In genomic region chr15:102246866-102247251, GRCm38 (mm10) we compare ENCODE assay signal across 8 mouse cellular contexts. TPM values are rescaled to one million over a fixed set of nuclear protein-coding genes. Genes with fewer than 3 reads are reported as not detected.
DNase-seq lines count a peak whose midpoint lies in the region; ATAC-seq lines count a peak whose summit lies in the region.

No protein-coding gene starts in this region.

- H3K27ac ChIP-seq in hindbrain, embryonic 12.5 days = peak overlapping the region; percentile 86

- H3K4me1 ChIP-seq in hindbrain, embryonic 12.5 days = peaks cover 46% of the 10 kb centered on the region

- peak; percentile 99 for DNase-seq in NIH3T3 (ENCODE audit: low read depth)
- peak; percentile 93 for DNase-seq in cerebellum, adult 9-10 months
- peak; percentile 84 to 85 for DNase-seq in frontal cortex, postnatal 10 days (ENCODE audit: low spot score in 2 of 2)
- DNase-seq in layer of hippocampus, postnatal 25 days (ENCODE audit: extremely low spot score in 1 of 2, low spot score in 1 of 2) = peak; percentile 70 to 77
- peak; percentile 97 for DNase-seq in lung, postnatal 14 days
- DNase-seq in retina, adult 2 months (ENCODE audit: low read depth, low spot score) = peak; percentile 79
- DNase-seq in urinary bladder, adult 2 months (ENCODE audit: low spot score) = peak; percentile 93

- peak; percentile 61 for ATAC-seq in hindbrain, embryonic 12.5 days (ENCODE audit: low FRiP score)

- peak overlapping the region; percentile 57 for H3K4me3 ChIP-seq in hindbrain, embryonic 12.5 days

- H3K4me2 ChIP-seq in hindbrain, embryonic 12.5 days (replicated peaks) = peak overlapping the region; percentile 97

- peaks cover 93% of the 10 kb centered on the region for H3K27me3 ChIP-seq in hindbrain, embryonic 12.5 days

- 0% methylated on average over 30 of the region's 35 CpGs for WGBS in hindbrain, embryonic 12.5 days

- H3K9me3 ChIP-seq in hindbrain, embryonic 12.5 days (replicated peaks) = no peaks in the 10 kb centered on the region

- H3K36me3 ChIP-seq in hindbrain, embryonic 12.5 days = no peaks in the 10 kb centered on the region

- H3K9ac ChIP-seq in hindbrain, embryonic 12.5 days = peak overlapping the region; percentile 60; the same call in 1 of the 2 replicates

RNA-seq across cellular contexts. Expression of gene Rarg, which starts 10.5 kb away (rescaled TPM):
- polyA plus RNA-seq in hindbrain, embryonic 12.5 days (2016; fragmentation: Nextera tagmentation; extraction: Ambion mirVana) = 42.2 and 45.6 TPM in 2 replicates
- 10 to 100 TPM; 13.1 to 13.6 TPM for total RNA-seq in layer of hippocampus, postnatal 25 days (2021)
- 72.2 and 76.7 TPM in 2 replicates for polyA plus RNA-seq in urinary bladder, adult 2 months (2012; rRNA removed)

RNA-seq across cellular contexts. Expression of gene Itgb7, which starts 15.1 kb away (rescaled TPM):
- 1.1 and 2.2 TPM in 2 replicates for polyA plus RNA-seq in hindbrain, embryonic 12.5 days (2016; fragmentation: Nextera tagmentation; extraction: Ambion mirVana)
- total RNA-seq in layer of hippocampus, postnatal 25 days (2021) = 1 to 10 TPM; 2.0 to 2.3 TPM
- 7.0 and 13.2 TPM in 2 replicates for polyA plus RNA-seq in urinary bladder, adult 2 months (2012; rRNA removed)

RNA-seq across cellular contexts. Expression of gene Gm9918, which starts 23.5 kb away (rescaled TPM):
- polyA plus RNA-seq in hindbrain, embryonic 12.5 days (2016; fragmentation: Nextera tagmentation; extraction: Ambion mirVana) = 0.30 and 0.49 TPM in 2 replicates
- total RNA-seq in layer of hippocampus, postnatal 25 days (2021) = not detected
- polyA plus RNA-seq in urinary bladder, adult 2 months (2012; rRNA removed) = 0.56 and 0.59 TPM in 2 replicates

RNA-seq across cellular contexts. Expression of gene Mfsd5, which starts 32.4 kb away (rescaled TPM):
- 54.2 and 54.9 TPM in 2 replicates for polyA plus RNA-seq in hindbrain, embryonic 12.5 days (2016; fragmentation: Nextera tagmentation; extraction: Ambion mirVana)
- 10 to 100 TPM; 39.0 to 39.6 TPM for total RNA-seq in layer of hippocampus, postnatal 25 days (2021)
- polyA plus RNA-seq in urinary bladder, adult 2 months (2012; rRNA removed) = 62.6 and 64.4 TPM in 2 replicates

RNA-seq across cellular contexts. Expression of gene Csad, which starts 42.3 kb away (rescaled TPM):
- polyA plus RNA-seq in hindbrain, embryonic 12.5 days (2016; fragmentation: Nextera tagmentation; extraction: Ambion mirVana) = 49.3 and 53.5 TPM in 2 replicates
- 10 to 100 TPM; 32.5 to 38.4 TPM for total RNA-seq in layer of hippocampus, postnatal 25 days (2021)
- 92.4 and 102 TPM in 2 replicates for polyA plus RNA-seq in urinary bladder, adult 2 months (2012; rRNA removed)

Comparison
In these comparisons a context has a peak if more than half of its experiments do, and no peak if none do; other contexts are left out.
1. Peak in every context shown above with its lines: DNase-seq, ATAC-seq, H3K4me3 ChIP-seq and H3K27ac ChIP-seq.